Mouse (Mus musculus) stomach, postnatal 0 days (tissue): Measurements from ENCODE around the gene Atxn2. TPM values are rescaled to one million over a fixed set of nuclear protein-coding genes. Genes with fewer than 3 reads are reported as not detected.

Source experiments
- ATAC-seq: fragments of 200-750 bp; cut with Nextera tagmentation; 2 replicates; pipeline ENCODE4 v1.8.0; 2017; ENCODE audit not compliant: low FRiP score, low TSS enrichment
- DNase-seq: peaks from one replicate; pipeline ENCODE4 v3.0.0-alpha.2; 2016; ENCODE audit warnings: low spot score
- H3K27ac ChIP-seq: fragments of 300-500 bp; sonication (generic); replicated peaks from 2 replicates; pipeline ENCODE4 v1.5.1; 2014; ENCODE audit warnings: mild to moderate bottlenecking, control low read depth
- H3K27me3 ChIP-seq: fragments of 300-500 bp; sonication (generic); 2 replicates; pipeline ENCODE4 v1.6.1; 2014; ENCODE audit warnings: low read length; ENCODE audit not compliant: control insufficient read depth, insufficient read depth
- H3K36me3 ChIP-seq: fragments of 300-500 bp; sonication (generic); 2 replicates; pipeline ENCODE4 v1.6.1; 2014; ENCODE audit warnings: low read length, mixed read lengths; ENCODE audit not compliant: control insufficient read depth, insufficient read depth
- H3K4me1 ChIP-seq: fragments of 300-500 bp; sonication (generic); replicated peaks from 2 replicates; pipeline ENCODE4 v1.6.1; 2014; ENCODE audit warnings: antibody characterized with exemption; ENCODE audit not compliant: control insufficient read depth, insufficient read depth
- H3K4me2 ChIP-seq: fragments of 300-500 bp; sonication (generic); replicated peaks from 2 replicates; pipeline ENCODE4 v1.6.1; 2014; ENCODE audit warnings: low read depth, mild to moderate bottlenecking, control low read depth, moderate library complexity
- H3K4me3 ChIP-seq: fragments of 300-500 bp; sonication (generic); 2 replicates; pipeline ENCODE4 v1.5.1; 2014; ENCODE audit warnings: low read depth, low read length, control low read depth
- H3K9ac ChIP-seq: fragments of 300-500 bp; sonication (generic); 2 replicates; pipeline ENCODE4 v1.6.1; 2014; ENCODE audit warnings: mild to moderate bottlenecking, low read length, control low read depth, mixed read lengths
- H3K9me3 ChIP-seq: fragments of 300-500 bp; sonication (generic); 2 replicates; pipeline ENCODE4 v1.6.1; 2016; ENCODE audit warnings: low read length; ENCODE audit not compliant: control insufficient read depth
- CTCF ChIP-seq: IDR thresholded peaks from 2 replicates; pipeline ENCODE4 v1.5.1; 2016; ENCODE audit warnings: antibody characterized with exemption, low read depth, mild to moderate bottlenecking, moderate library complexity
- EP300 ChIP-seq: optimal IDR thresholded peaks from 2 replicates; pipeline ENCODE3; 2016; ENCODE audit warnings: antibody characterized with exemption
- WGBS: fragments of 180-500 bp; shearing (Covaris S2); extraction: QIAGEN DNeasy Blood & Tissue Kit; methylation state at CpG from one replicate; pipeline ENCODE4 v1.1.7; 2014; 5-methylcytosine and 5-hydroxymethylcytosine counted together
- microRNA-seq: library from miRNA; unstranded; fragments of <30 nt; microRNA quantifications from one replicate; pipeline ENCODE4, GENCODE M21; 2016
- polyA plus RNA-seq: library from polyadenylated mRNA; unstranded; fragments of >200 nt; fragmentation: Nextera tagmentation; extraction: Ambion mirVana; gene quantifications from 2 replicates; pipeline ENCODE4 v1.2.1, GENCODE M21; 2015

Gene Atxn2
- polyA plus RNA-seq, 1 experiment from 2014 or later: 30.5 TPM

DNA sequence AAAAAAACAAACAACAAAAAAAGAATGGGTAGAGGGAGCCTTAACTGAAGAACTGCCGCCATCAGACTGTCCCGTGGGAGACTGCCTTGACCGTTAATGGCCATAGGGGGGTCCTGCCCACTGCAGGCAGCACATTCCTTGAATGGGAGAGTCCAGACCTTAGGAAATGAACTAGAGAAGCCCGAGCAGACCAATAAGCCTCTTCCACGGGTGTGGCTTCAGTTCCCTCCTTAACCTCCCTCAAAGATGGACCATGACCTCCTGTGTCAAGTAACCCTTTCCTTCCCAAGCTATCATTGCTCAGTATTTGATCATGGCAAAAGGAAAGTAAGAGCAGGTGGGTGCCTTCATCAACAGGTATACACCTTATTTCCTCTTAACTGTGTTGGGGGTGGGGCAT, 150.8 kb downstream of the Atxn2 start:
- Histone ChIP-seq H3K27ac (no peak overlapping the region), H3K9me3 (no peaks in the 10 kb centered on the region), H3K27me3 (no peaks in the 10 kb centered on the region), H3K4me1 (no peaks in the 10 kb centered on the region), H3K4me2 (no peak overlapping the region), H3K9ac (no peak overlapping the region), H3K36me3 (no peaks in the 10 kb centered on the region), H3K4me3 (no peak overlapping the region)
- 49% methylated on average over 5 of the region's 5 CpGs for WGBS
- no peak for TF ChIP-seq CTCF
- no peak for TF ChIP-seq EP300
- no peak for DNase-seq
- ATAC-seq: no peak

DNA sequence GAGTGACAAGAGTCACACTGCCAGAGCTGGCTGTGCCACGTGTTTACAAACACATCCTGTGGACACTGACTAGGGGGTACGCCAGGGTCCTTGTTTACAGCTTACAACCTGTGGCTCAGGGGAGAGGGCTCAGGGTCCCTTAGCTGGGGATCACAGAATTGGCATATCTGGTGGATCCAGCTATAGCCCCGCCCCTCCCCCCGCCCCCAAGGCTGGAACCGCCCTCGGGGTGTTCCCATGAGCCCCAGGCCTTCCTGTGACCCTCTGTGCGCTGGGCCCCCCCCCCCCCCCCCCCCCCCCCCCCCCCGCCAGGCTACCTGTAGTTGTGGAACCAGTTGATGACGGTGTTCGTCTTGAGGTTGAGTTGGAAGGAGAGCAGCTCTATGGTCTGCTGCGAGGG, 153.2 kb downstream of the Atxn2 start:
- H3K36me3 ChIP-seq: no peaks in the 10 kb centered on the region
- no peaks in the 10 kb centered on the region for H3K9me3 ChIP-seq
- no peak overlapping the region for H3K27ac ChIP-seq
- 0 out of 2 replicates have a peak overlapping the region, but pooled peaks have one; percentile 23 for H3K9ac ChIP-seq
- 0 out of 2 replicates have a peak overlapping the region, but pooled peaks have one; percentile 23 for H3K4me2 ChIP-seq
- H3K4me1 ChIP-seq: no peaks in the 10 kb centered on the region
- WGBS: 24% methylated on average over 6 of the region's 11 CpGs
- DNase-seq: peak; percentile 68
- no peak for TF ChIP-seq EP300
- no peak for TF ChIP-seq CTCF
- 0 out of 2 replicates have a peak overlapping the region, but pooled peaks have one; percentile 8 for H3K4me3 ChIP-seq
- ATAC-seq: peak; percentile 14; the same call in 1 of the 2 replicates
- no peaks in the 10 kb centered on the region for H3K27me3 ChIP-seq

Small RNA genes within 50 kb of the gene (microRNA-seq; reads per million reads assigned to microRNA genes)
- not detected for gene Mir7031

Other genes starting within 250 kb of the Atxn2 start
- not detected in 2 replicates for gene Adam1b, start 207.9 kb upstream of the Atxn2 start, polyA plus RNA-seq
- 0.50 and 0.56 TPM in 2 replicates for gene Adam1a, start 165.9 kb upstream of the Atxn2 start, polyA plus RNA-seq
- not detected in 2 replicates for gene Gm42878, start 165.9 kb upstream of the Atxn2 start, polyA plus RNA-seq
- 25.0 and 28.6 TPM in 2 replicates for gene Mapkapk5, start 165.4 kb upstream of the Atxn2 start, polyA plus RNA-seq
- 136 and 145 TPM in 2 replicates for gene Aldh2, start 117.5 kb upstream of the Atxn2 start, polyA plus RNA-seq
- gene Acad12, start 92.4 kb upstream of the Atxn2 start, polyA plus RNA-seq: 2.3 and 2.6 TPM in 2 replicates
- gene Acad10, start 50.8 kb upstream of the Atxn2 start, polyA plus RNA-seq: 3.0 and 4.0 TPM in 2 replicates
- 32.2 and 32.5 TPM in 2 replicates for gene Brap, start 50.8 kb upstream of the Atxn2 start, polyA plus RNA-seq
- gene Sh2b3, start 126.3 kb downstream of the Atxn2 start, polyA plus RNA-seq: 7.9 and 8.6 TPM in 2 replicates
- 24.3 and 26.7 TPM in 2 replicates for gene Pheta1, start 137.6 kb downstream of the Atxn2 start, polyA plus RNA-seq